Mouse (Mus musculus): ENCODE results near the gene Trpv1. TPM values are rescaled to one million over a fixed set of nuclear protein-coding genes. Genes with fewer than 3 reads are reported as not detected.

The Trpv1 gene
- polyA plus RNA-seq, 1 experiment from 2014 or later, result 0.47 TPM

DNA sequence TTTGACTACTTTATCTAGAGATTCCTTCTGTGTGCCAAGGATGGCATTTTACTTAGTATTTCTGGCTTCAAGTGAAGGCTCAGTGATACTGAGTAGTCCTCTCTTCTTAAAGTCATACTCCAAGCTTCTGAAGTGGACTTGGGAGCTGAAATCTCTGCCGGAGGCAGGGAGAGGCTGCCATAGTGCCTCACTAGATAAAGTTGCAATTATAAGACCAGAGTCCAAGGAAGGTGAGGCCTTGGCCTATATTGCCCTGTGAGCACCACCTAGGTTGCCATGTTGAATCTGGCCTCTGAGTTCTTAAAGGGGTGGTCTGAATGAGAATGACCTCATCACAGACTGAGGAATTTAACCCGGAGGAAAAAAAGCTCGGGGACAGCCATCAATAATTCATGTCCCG is 8.7 kb downstream of the Trpv1 start:
- no peak for ATAC-seq (ENCODE audit: low read depth)
- WGBS, result 86% methylated on average over 4 of the region's 4 CpGs

DNA sequence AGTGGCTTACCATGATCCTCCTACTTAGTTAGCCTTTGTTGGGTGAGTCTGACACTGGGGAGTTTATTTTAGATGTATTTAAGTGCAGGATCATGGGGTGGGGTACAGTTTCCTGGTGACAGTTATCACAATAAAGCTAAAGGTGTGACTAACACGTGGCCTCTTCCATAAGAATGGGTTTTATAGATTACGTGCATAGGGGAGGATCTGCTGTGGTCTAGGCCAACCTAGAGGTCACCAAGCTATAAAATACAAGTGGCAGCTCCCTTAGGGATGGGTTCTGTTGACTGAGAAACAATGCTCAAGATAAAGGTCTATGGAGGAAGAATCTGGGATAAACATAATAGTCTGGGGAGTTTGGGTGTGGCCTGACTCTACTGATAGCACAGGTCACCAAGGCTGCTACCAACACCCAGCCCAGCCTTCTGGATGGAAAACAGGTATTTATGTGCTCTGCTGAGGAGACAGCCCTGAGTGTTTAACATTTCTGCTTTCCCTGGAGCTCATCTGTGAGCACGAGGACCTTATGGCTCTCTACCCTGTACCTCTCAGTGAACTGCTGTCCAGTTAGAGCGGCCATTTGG is 23.4 kb downstream of the Trpv1 start:
- no peak overlapping the region for H3K9ac ChIP-seq (ENCODE audit: low read depth, low read length)
- H3K36me3 ChIP-seq (ENCODE audit: control insufficient read depth, insufficient read depth, low read length), result no peaks in the 10 kb centered on the region
- ATAC-seq (ENCODE audit: low read depth) (no peak), DNase-seq (ENCODE audit: low spot score) (no peak)
- H3K27ac ChIP-seq (replicated peaks; ENCODE audit: low read depth, low read length), result no peak overlapping the region
- H3K4me2 ChIP-seq (ENCODE audit: low read depth, low read length), result no peak overlapping the region
- H3K27me3 ChIP-seq (replicated peaks; ENCODE audit: control insufficient read depth, insufficient read depth, low read length), result no peaks in the 10 kb centered on the region
- H3K9me3 ChIP-seq (ENCODE audit: control insufficient read depth, low read length), result no peaks in the 10 kb centered on the region
- 72% methylated on average over 4 of the region's 4 CpGs for WGBS
- no peaks in the 10 kb centered on the region for H3K4me1 ChIP-seq (ENCODE audit: control insufficient read depth, insufficient read depth, low read length)
- H3K4me3 ChIP-seq (ENCODE audit: low read depth, low read length), result no peak overlapping the region

More for the DNA sequence above, 8.7 kb downstream of the Trpv1 start:
- no peak overlapping the region for H3K27ac ChIP-seq (replicated peaks; ENCODE audit: low read depth, low read length)
- no peak for DNase-seq (ENCODE audit: low spot score)
- no peak overlapping the region for H3K9ac ChIP-seq (ENCODE audit: low read depth, low read length)
- H3K27me3 ChIP-seq (replicated peaks; ENCODE audit: control insufficient read depth, insufficient read depth, low read length), result no peaks in the 10 kb centered on the region
- H3K4me2 ChIP-seq (ENCODE audit: low read depth, low read length), result no peak overlapping the region
- H3K36me3 ChIP-seq (ENCODE audit: control insufficient read depth, insufficient read depth, low read length), result no peaks in the 10 kb centered on the region
- H3K4me1 ChIP-seq (ENCODE audit: control insufficient read depth, insufficient read depth, low read length), result no peaks in the 10 kb centered on the region
- no peak overlapping the region for H3K4me3 ChIP-seq (ENCODE audit: low read depth, low read length)
- H3K9me3 ChIP-seq (ENCODE audit: control insufficient read depth, low read length), result no peaks in the 10 kb centered on the region

DNA sequence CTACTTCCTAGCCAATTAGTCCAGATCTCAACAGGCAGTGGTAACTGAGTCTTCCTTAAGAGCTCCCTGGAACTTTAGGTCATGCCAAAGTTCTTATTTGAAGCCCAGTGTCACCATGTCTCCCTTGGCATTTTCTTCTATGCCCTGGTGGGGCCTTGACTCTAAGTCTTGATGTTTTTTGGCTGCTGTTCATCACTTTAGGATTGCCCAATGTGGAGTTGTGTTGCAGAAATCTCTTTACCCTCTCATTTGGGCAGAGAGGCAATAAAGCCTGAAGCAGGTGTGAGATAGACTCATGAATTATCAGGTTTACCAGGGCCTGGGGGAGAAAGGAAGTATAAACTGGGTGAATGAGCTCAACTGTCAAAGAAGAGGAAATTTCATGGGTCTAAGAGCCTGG is 24.6 kb downstream of the Trpv1 start:
- Histone ChIP-seq H3K4me3 (ENCODE audit: low read depth, low read length) (no peak overlapping the region), H3K27me3 (replicated peaks; ENCODE audit: control insufficient read depth, insufficient read depth, low read length) (no peaks in the 10 kb centered on the region), H3K4me1 (ENCODE audit: control insufficient read depth, insufficient read depth, low read length) (no peaks in the 10 kb centered on the region), H3K27ac (replicated peaks; ENCODE audit: low read depth, low read length) (no peak overlapping the region), H3K36me3 (ENCODE audit: control insufficient read depth, insufficient read depth, low read length) (no peaks in the 10 kb centered on the region), H3K9ac (ENCODE audit: low read depth, low read length) (no peak overlapping the region), H3K4me2 (ENCODE audit: low read depth, low read length) (no peak overlapping the region), H3K9me3 (ENCODE audit: control insufficient read depth, low read length) (no peaks in the 10 kb centered on the region)
- ATAC-seq (ENCODE audit: low read depth), result no peak
- DNase-seq (ENCODE audit: low spot score), result no peak

DNA sequence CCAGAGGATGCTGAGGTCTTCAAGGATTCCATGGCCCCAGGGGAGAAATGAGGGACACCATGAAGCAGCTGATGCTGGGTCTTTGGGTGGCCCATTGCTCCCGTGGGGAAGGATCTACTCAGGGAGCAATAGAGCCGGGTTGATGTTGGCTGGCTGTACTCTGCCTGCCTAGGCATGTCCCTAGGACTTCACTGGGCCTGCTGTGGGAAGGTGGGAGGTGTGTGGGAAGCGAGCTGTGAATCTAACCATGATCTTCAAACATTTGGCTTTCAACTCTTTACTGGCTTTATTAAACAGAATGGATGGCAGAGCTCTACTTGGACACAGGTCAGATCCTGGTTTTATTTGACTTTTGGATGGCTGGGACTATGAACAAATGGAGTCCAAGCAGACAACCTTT is 26.4 kb downstream of the Trpv1 start:
- H3K9ac ChIP-seq (ENCODE audit: low read depth, low read length), result no peak overlapping the region
- H3K36me3 ChIP-seq (ENCODE audit: control insufficient read depth, insufficient read depth, low read length), result no peaks in the 10 kb centered on the region
- H3K4me2 ChIP-seq (ENCODE audit: low read depth, low read length), result no peak overlapping the region
- DNase-seq (ENCODE audit: low spot score), result no peak
- no peaks in the 10 kb centered on the region for H3K4me1 ChIP-seq (ENCODE audit: control insufficient read depth, insufficient read depth, low read length)
- 71% methylated on average over 3 of the region's 3 CpGs for WGBS
- ATAC-seq (ENCODE audit: low read depth), result no peak
- H3K4me3 ChIP-seq (ENCODE audit: low read depth, low read length), result no peak overlapping the region
- H3K27ac ChIP-seq (replicated peaks; ENCODE audit: low read depth, low read length), result no peak overlapping the region
- H3K27me3 ChIP-seq (replicated peaks; ENCODE audit: control insufficient read depth, insufficient read depth, low read length), result no peaks in the 10 kb centered on the region
- H3K9me3 ChIP-seq (ENCODE audit: control insufficient read depth, low read length), result no peaks in the 10 kb centered on the region

- WGBS, result 70% methylated on average over 1 of the region's 1 CpGs
These were observed 27.3 kb downstream of the Trpv1 start for GRCm38 (mm10) chr11:73261385-73261784.

DNA sequence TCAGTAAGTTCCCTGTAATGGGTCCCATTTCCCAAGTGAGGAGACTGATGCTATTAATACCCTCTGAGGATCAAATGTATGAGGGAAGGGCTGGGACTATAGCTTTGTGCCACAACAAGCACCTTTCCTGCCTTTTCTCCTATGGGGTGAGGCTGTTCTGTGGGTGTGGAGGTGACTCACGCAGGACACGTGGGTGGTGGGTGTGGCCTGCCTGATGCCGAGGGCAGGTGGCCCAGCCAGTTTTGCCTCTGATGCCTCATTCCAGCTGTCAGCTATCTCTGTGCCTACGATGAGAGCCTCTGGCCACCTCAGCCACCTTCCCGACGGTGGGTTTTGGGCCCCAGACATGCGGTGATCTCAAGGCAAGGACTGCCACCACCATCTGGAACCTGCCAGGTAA is 33.2 kb downstream of the Trpv1 start, which contains the start of gene Trpv3:
TSS of gene Trpv3 (plus strand) at position 122 of the 400 bp plus-strand sequence.
- 77% methylated on average over 7 of the region's 7 CpGs for WGBS
- Histone ChIP-seq H3K4me2 (ENCODE audit: low read depth, low read length) (no peak within 1 kb of the TSS), H3K4me3 (ENCODE audit: low read depth, low read length) (no peak within 1 kb of the TSS), H3K27me3 (replicated peaks; ENCODE audit: control insufficient read depth, insufficient read depth, low read length) (no peaks in the 10 kb centered on the region), H3K36me3 (ENCODE audit: control insufficient read depth, insufficient read depth, low read length) (no peaks in the 10 kb centered on the region), H3K9ac (ENCODE audit: low read depth, low read length) (no peak within 1 kb of the TSS), H3K27ac (replicated peaks; ENCODE audit: low read depth, low read length) (no peak within 1 kb of the TSS), H3K9me3 (ENCODE audit: control insufficient read depth, low read length) (no peaks in the 10 kb centered on the region), H3K4me1 (ENCODE audit: control insufficient read depth, insufficient read depth, low read length) (no peaks in the 10 kb centered on the region)
- ATAC-seq (ENCODE audit: low read depth) (no peak), DNase-seq (ENCODE audit: low spot score) (peak; percentile 45)

More at GRCm38 (mm10) chr11:73261385-73261784, 27.3 kb downstream of the Trpv1 start:
- Histone ChIP-seq H3K4me3 (ENCODE audit: low read depth, low read length) (no peak overlapping the region), H3K9ac (ENCODE audit: low read depth, low read length) (no peak overlapping the region), H3K4me1 (ENCODE audit: control insufficient read depth, insufficient read depth, low read length) (no peaks in the 10 kb centered on the region), H3K36me3 (ENCODE audit: control insufficient read depth, insufficient read depth, low read length) (no peaks in the 10 kb centered on the region), H3K27ac (replicated peaks; ENCODE audit: low read depth, low read length) (no peak overlapping the region), H3K4me2 (ENCODE audit: low read depth, low read length) (no peak overlapping the region), H3K27me3 (replicated peaks; ENCODE audit: control insufficient read depth, insufficient read depth, low read length) (no peaks in the 10 kb centered on the region), H3K9me3 (ENCODE audit: control insufficient read depth, low read length) (no peaks in the 10 kb centered on the region)
- DNase-seq (ENCODE audit: low spot score), result no peak
- ATAC-seq (ENCODE audit: low read depth), result no peak

DNA sequence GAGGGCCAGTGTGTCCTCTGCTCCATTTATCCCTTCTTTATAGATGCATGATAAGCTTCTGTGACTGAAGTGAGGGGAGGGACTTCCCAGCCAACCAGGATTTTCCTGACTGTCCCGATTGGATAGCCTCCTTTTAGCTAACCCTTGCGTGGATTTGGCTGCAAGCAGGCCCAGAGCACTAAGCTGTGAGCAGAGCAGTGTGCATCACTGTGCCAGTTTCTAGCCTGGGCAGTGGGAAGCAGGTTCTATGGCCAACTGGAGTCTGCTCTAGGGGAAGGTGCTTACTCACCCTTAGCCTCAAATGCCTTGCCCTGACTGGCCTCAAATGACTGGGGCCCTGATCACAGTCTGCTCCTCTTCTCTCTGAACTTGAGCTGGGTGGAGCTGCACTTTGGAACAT is 40.7 kb downstream of the Trpv1 start:
- Histone ChIP-seq H3K9ac (ENCODE audit: low read depth, low read length) (no peak overlapping the region), H3K4me2 (ENCODE audit: low read depth, low read length) (no peak overlapping the region), H3K9me3 (ENCODE audit: control insufficient read depth, low read length) (no peaks in the 10 kb centered on the region), H3K27ac (replicated peaks; ENCODE audit: low read depth, low read length) (no peak overlapping the region), H3K4me1 (ENCODE audit: control insufficient read depth, insufficient read depth, low read length) (no peaks in the 10 kb centered on the region), H3K27me3 (replicated peaks; ENCODE audit: control insufficient read depth, insufficient read depth, low read length) (no peaks in the 10 kb centered on the region), H3K36me3 (ENCODE audit: control insufficient read depth, insufficient read depth, low read length) (no peaks in the 10 kb centered on the region), H3K4me3 (ENCODE audit: low read depth, low read length) (no peak overlapping the region)
- WGBS, result 49% methylated on average over 2 of the region's 2 CpGs
- DNase-seq (ENCODE audit: low spot score) (no peak), ATAC-seq (ENCODE audit: low read depth) (no peak)

- no peak overlapping the region for H3K4me2 ChIP-seq (ENCODE audit: low read depth, low read length)
- no peak for DNase-seq (ENCODE audit: low spot score)
- 44% methylated on average over 5 of the region's 5 CpGs for WGBS
These were observed 46.6 kb downstream of the Trpv1 start for GRCm38 (mm10) chr11:73280710-73281109.

GRCm38 (mm10) chr11:73281528-73282027 is 47.5 kb downstream of the Trpv1 start:
- no peaks in the 10 kb centered on the region for H3K36me3 ChIP-seq (ENCODE audit: control insufficient read depth, insufficient read depth, low read length)
- no peak overlapping the region for H3K27ac ChIP-seq (replicated peaks; ENCODE audit: low read depth, low read length)
- no peaks in the 10 kb centered on the region for H3K9me3 ChIP-seq (ENCODE audit: control insufficient read depth, low read length)
- peak overlapping the region; percentile 48 for H3K4me2 ChIP-seq (ENCODE audit: low read depth, low read length)
- H3K4me3 ChIP-seq (ENCODE audit: low read depth, low read length), result peak overlapping the region; percentile 25
- DNase-seq (ENCODE audit: low spot score), result peak; percentile 86
- H3K9ac ChIP-seq (ENCODE audit: low read depth, low read length), result no peak overlapping the region
- peak; percentile 87 for ATAC-seq (ENCODE audit: low read depth)
- H3K4me1 ChIP-seq (ENCODE audit: control insufficient read depth, insufficient read depth, low read length), result no peaks in the 10 kb centered on the region; the same call in 1 of the 2 replicates
- 1% methylated on average over 13 of the region's 16 CpGs for WGBS
- no peaks in the 10 kb centered on the region for H3K27me3 ChIP-seq (replicated peaks; ENCODE audit: control insufficient read depth, insufficient read depth, low read length)

More at GRCm38 (mm10) chr11:73280710-73281109, 46.6 kb downstream of the Trpv1 start:
- H3K27ac ChIP-seq (replicated peaks; ENCODE audit: low read depth, low read length), result no peak overlapping the region
- no peak overlapping the region for H3K9ac ChIP-seq (ENCODE audit: low read depth, low read length)
- H3K36me3 ChIP-seq (ENCODE audit: control insufficient read depth, insufficient read depth, low read length), result no peaks in the 10 kb centered on the region
- H3K4me3 ChIP-seq (ENCODE audit: low read depth, low read length), result no peak overlapping the region
- H3K9me3 ChIP-seq (ENCODE audit: control insufficient read depth, low read length), result no peaks in the 10 kb centered on the region
- ATAC-seq (ENCODE audit: low read depth), result no peak
- H3K4me1 ChIP-seq (ENCODE audit: control insufficient read depth, insufficient read depth, low read length), result no peaks in the 10 kb centered on the region; the same call in 1 of the 2 replicates
- no peaks in the 10 kb centered on the region for H3K27me3 ChIP-seq (replicated peaks; ENCODE audit: control insufficient read depth, insufficient read depth, low read length)

All from embryonic facial prominence, embryonic 14.5 days (tissue).